Mouse (Mus musculus) liver, adult 2 months (tissue): ENCODE results near the gene Olfr697.

ENCODE experiments used
- CTCF ChIP-seq: fragments of 200-500 bp; IDR thresholded peaks from 2 replicates; pipeline ENCODE4 v1.5.1; 2011; ENCODE audit warnings: low read depth, low read length, control low read depth
- POLR2A ChIP-seq: fragments of 200-500 bp; IDR thresholded peaks from 2 replicates; pipeline ENCODE4 v1.6.1; 2011; ENCODE audit warnings: low read length, control low read depth; ENCODE audit not compliant: insufficient read depth; ENCODE audit errors: extremely low read depth

- no peak for TF ChIP-seq CTCF
- no peak for TF ChIP-seq POLR2A
Measured at GRCm38 (mm10) chr7:106691714-106692113, 50.5 kb downstream of the Olfr697 start, which contains the start of gene Olfr694.
